Mouse (Mus musculus): ENCODE data around the gene C1qtnf2.

Gene C1qtnf2

GRCm38 (mm10) chr11:43484057-43484456 lies 10.0 kb downstream of the C1qtnf2 start:
- no peak for DNase-seq

- no peak for DNase-seq
Observed at GRCm38 (mm10) chr11:43484652-43485051, 10.6 kb downstream of the C1qtnf2 start.

GRCm38 (mm10) chr11:43485855-43486254 lies 11.8 kb downstream of the C1qtnf2 start:
- DNase-seq: no peak

GRCm38 (mm10) chr11:43492663-43493062 lies 18.6 kb downstream of the C1qtnf2 start:
- DNase-seq: peak; percentile 74 to 82

GRCm38 (mm10) chr11:43493815-43494409 lies 19.8 kb downstream of the C1qtnf2 start:
- DNase-seq: peak; percentile 74 to 87

- no peak for DNase-seq
Observed at GRCm38 (mm10) chr11:43495037-43495436, 21.0 kb downstream of the C1qtnf2 start.

GRCm38 (mm10) chr11:43495532-43495931 lies 21.5 kb downstream of the C1qtnf2 start:
- no peak for DNase-seq

GRCm38 (mm10) chr11:43501256-43501655 lies 27.2 kb downstream of the C1qtnf2 start:
- no peak for DNase-seq

GRCm38 (mm10) chr11:43505188-43505587 lies 31.1 kb downstream of the C1qtnf2 start:
- DNase-seq: no peak

GRCm38 (mm10) chr11:43507976-43508375 lies 33.9 kb downstream of the C1qtnf2 start:
- no peak for DNase-seq

- DNase-seq: no peak
Observed at GRCm38 (mm10) chr11:43509878-43510277, 35.8 kb downstream of the C1qtnf2 start.

- DNase-seq: no peak
Observed at GRCm38 (mm10) chr11:43512661-43513190, 38.6 kb downstream of the C1qtnf2 start.

- DNase-seq: peak; percentile 45 to 65
Observed at GRCm38 (mm10) chr11:43516344-43517021, 42.4 kb downstream of the C1qtnf2 start.

GRCm38 (mm10) chr11:43517641-43518040 lies 43.6 kb downstream of the C1qtnf2 start:
- DNase-seq: peak; percentile 82 to 92

GRCm38 (mm10) chr11:43518086-43518485 lies 44.0 kb downstream of the C1qtnf2 start:
- DNase-seq: peak in 1 of 2 experiments; percentile 47

GRCm38 (mm10) chr11:43518821-43519220 lies 44.7 kb downstream of the C1qtnf2 start:
- peak; percentile 55 to 62 for DNase-seq

- DNase-seq: no peak
Observed at GRCm38 (mm10) chr11:43520521-43520920, 46.4 kb downstream of the C1qtnf2 start.

GRCm38 (mm10) chr11:43528078-43528682 lies 54.1 kb downstream of the C1qtnf2 start:
- DNase-seq: no peak

- DNase-seq: peak; percentile 74 to 85
Observed at GRCm38 (mm10) chr11:43528683-43529499, 54.8 kb downstream of the C1qtnf2 start, which contains the start of gene Ccnjl. TSS of gene Ccnjl (plus strand) at chr11:43528784.

GRCm38 (mm10) chr11:43530043-43530442 lies 56.0 kb downstream of the C1qtnf2 start:
- no peak for DNase-seq

- DNase-seq: no peak
Observed at GRCm38 (mm10) chr11:43531619-43532018, 57.5 kb downstream of the C1qtnf2 start.

- no peak for DNase-seq
Observed at GRCm38 (mm10) chr11:43537074-43537473, 63.0 kb downstream of the C1qtnf2 start.

- no peak for DNase-seq
Observed at GRCm38 (mm10) chr11:43539863-43540262, 65.8 kb downstream of the C1qtnf2 start.

All from cerebellum, adult 18-20 months (tissue).